In the genomic region with DNA sequence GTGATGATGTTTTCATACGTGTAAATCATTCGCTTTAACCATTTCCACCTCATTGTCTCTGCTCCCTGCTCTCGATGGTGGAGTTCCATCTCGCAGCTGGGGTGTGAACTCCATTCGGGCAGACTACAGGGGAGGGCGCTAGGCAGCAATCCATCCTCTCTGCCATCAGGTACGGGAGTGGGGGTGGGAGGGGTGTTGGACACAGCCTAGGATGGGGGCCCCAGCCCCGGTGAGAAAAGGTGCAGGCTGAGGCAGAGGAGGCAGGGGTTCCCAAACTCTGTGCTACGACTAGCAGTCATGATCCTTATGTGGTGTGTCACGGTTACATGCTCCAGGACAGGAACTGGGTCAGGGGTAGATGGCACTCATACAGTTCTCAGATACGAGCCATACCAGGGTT, we compare ENCODE assay signal across 17 mouse cellular contexts.
DNase-seq lines count a peak whose midpoint lies in the region; ATAC-seq and TF ChIP-seq lines count a peak whose summit lies in the region.
"Had no signal": no experiment of that assay in that cellular context is flagged by ENCODE, and none has a peak within 500 bp of the region (broad histone marks: within the 10 kb centered on the region; RNA-seq: fewer than 3 reads in every experiment).

No protein-coding gene starts in this region.

- H3K36me3 ChIP-seq in heart, postnatal 0 days (replicated peaks; ENCODE audit: control insufficient read depth, insufficient read depth, low read length) = no peaks in the 10 kb centered on the region
- no peaks in the 10 kb centered on the region for H3K36me3 ChIP-seq in forebrain, embryonic 15.5 days
- H3K36me3 ChIP-seq in hindbrain, postnatal 0 days (ENCODE audit: insufficient read depth, low read length) = no peaks in the 10 kb centered on the region
- H3K36me3 ChIP-seq in midbrain, postnatal 0 days (ENCODE audit: insufficient read depth, low read length) = no peaks in the 10 kb centered on the region
- H3K36me3 ChIP-seq: G1E; lung, embryonic 15.5 days had no signal

- H3K27me3 ChIP-seq in heart, postnatal 0 days (ENCODE audit: control insufficient read depth, insufficient read depth, low read length) = no peaks in the 10 kb centered on the region
- no peaks in the 10 kb centered on the region for H3K27me3 ChIP-seq in forebrain, embryonic 15.5 days
- no peaks in the 10 kb centered on the region for H3K27me3 ChIP-seq in hindbrain, postnatal 0 days (ENCODE audit: insufficient read depth, low read length)
- no peaks in the 10 kb centered on the region for H3K27me3 ChIP-seq in midbrain, postnatal 0 days (ENCODE audit: insufficient read depth, low read length)
- H3K27me3 ChIP-seq: lung, embryonic 15.5 days had no signal

- H3K4me1 ChIP-seq in heart, postnatal 0 days (ENCODE audit: control insufficient read depth, insufficient read depth) = peaks cover 6% of the 10 kb centered on the region; the same call in 1 of the 2 replicates
- H3K4me1 ChIP-seq in forebrain, embryonic 15.5 days = peaks cover 11% of the 10 kb centered on the region
- no peaks in the 10 kb centered on the region for H3K4me1 ChIP-seq in hindbrain, postnatal 0 days (ENCODE audit: insufficient read depth, low read length)
- H3K4me1 ChIP-seq in midbrain, postnatal 0 days (ENCODE audit: insufficient read depth, low read length) = no peaks in the 10 kb centered on the region

- TF ChIP-seq CTCF in heart, postnatal 0 days (IDR thresholded peaks at IDR 0.05; ENCODE audit: low read depth) = no peak
- TF ChIP-seq CTCF in hindbrain, postnatal 0 days (IDR thresholded peaks at IDR 0.05; ENCODE audit: low read depth) = no peak
- TF ChIP-seq CTCF in midbrain, postnatal 0 days (IDR thresholded peaks at IDR 0.05) = no peak

- H3K9me3 ChIP-seq in heart, postnatal 0 days (replicated peaks; ENCODE audit: control insufficient read depth, low read length) = no peaks in the 10 kb centered on the region
- no peaks in the 10 kb centered on the region for H3K9me3 ChIP-seq in forebrain, embryonic 15.5 days
- no peaks in the 10 kb centered on the region for H3K9me3 ChIP-seq in hindbrain, postnatal 0 days (ENCODE audit: low read length)
- no peaks in the 10 kb centered on the region for H3K9me3 ChIP-seq in midbrain, postnatal 0 days (ENCODE audit: low read length)
- H3K9me3 ChIP-seq: lung, embryonic 15.5 days had no signal

- intact Hi-C loops in heart, postnatal 14 days (cut with DNase I) = loop anchor here (5.0 kb wide), 1 partner anchor 143 kb away; a partner anchor contains a TSS

- H3K9ac ChIP-seq in heart, postnatal 0 days (replicated peaks; ENCODE audit: low read depth, low read length) = no peak overlapping the region
- H3K9ac ChIP-seq in forebrain, embryonic 15.5 days (replicated peaks) = no peak overlapping the region
- no peak overlapping the region for H3K9ac ChIP-seq in hindbrain, postnatal 0 days (replicated peaks; ENCODE audit: low read length)
- no peak overlapping the region for H3K9ac ChIP-seq in midbrain, postnatal 0 days (replicated peaks; ENCODE audit: low read length, poor library complexity, severe bottlenecking)
- H3K9ac ChIP-seq: lung, embryonic 15.5 days had no signal

- ATAC-seq in heart, postnatal 0 days (ENCODE audit: insufficient read depth, low read depth) = no peak
- ATAC-seq in forebrain, embryonic 15.5 days (replicated peaks) = peak; percentile 61
- ATAC-seq in hindbrain, postnatal 0 days = peak; percentile 50; the same call in 1 of the 2 replicates
- ATAC-seq in midbrain, postnatal 0 days (ENCODE audit: low FRiP score) = peak; percentile 66
- ATAC-seq in CD4-positive, CD25-positive, alpha-beta regulatory T cell, adult 4 months = no peak

- no peak for DNase-seq in heart, postnatal 0 days (ENCODE audit: low spot score)
- no peak for DNase-seq in heart, postnatal 14 days
- no peak for DNase-seq in hindbrain, postnatal 0 days (ENCODE audit: low spot score)
- no peak for DNase-seq in midbrain, postnatal 0 days (ENCODE audit: low spot score)
- DNase-seq in natural killer cell, adult 2 months (ENCODE audit: low spot score in 2 of 2) = no peak
- no peak for DNase-seq in layer of hippocampus, postnatal 14 days (ENCODE audit: low spot score in 2 of 2)
- DNase-seq: adrenal gland, postnatal 25 days; B cell, adult 2 months; cerebellum, postnatal 25 days; kidney, adult 11 months; kidney, postnatal 4 days; liver; thymus, adult 2 months had no signal

- TF ChIP-seq EP300 in heart, postnatal 0 days (IDR thresholded peaks at IDR 0.05; ENCODE audit: low read depth) = no peak

- peak overlapping the region; percentile 35; the same call in 1 of the 2 replicates for H3K27ac ChIP-seq in heart, postnatal 0 days (ENCODE audit: low read depth)
- H3K27ac ChIP-seq in forebrain, embryonic 15.5 days (replicated peaks) = peak overlapping the region; percentile 62
- H3K27ac ChIP-seq in hindbrain, postnatal 0 days = peak overlapping the region; percentile 42
- H3K27ac ChIP-seq in midbrain, postnatal 0 days (ENCODE audit: low read depth, low read length) = no peak overlapping the region
- H3K27ac ChIP-seq: lung, embryonic 15.5 days had no signal

- H3K4me3 ChIP-seq in heart, postnatal 0 days (ENCODE audit: low read depth, low read length) = no peak overlapping the region
- H3K4me3 ChIP-seq in forebrain, embryonic 15.5 days = no peak overlapping the region
- no peak overlapping the region for H3K4me3 ChIP-seq in hindbrain, postnatal 0 days (ENCODE audit: low read length)
- H3K4me3 ChIP-seq in midbrain, postnatal 0 days (ENCODE audit: low read depth, low read length) = no peak overlapping the region
- H3K4me3 ChIP-seq: lung, embryonic 15.5 days had no signal

- 76% methylated on average over 11 of the region's 11 CpGs for WGBS in heart, postnatal 0 days
- WGBS in forebrain, embryonic 15.5 days = 60% methylated on average over 11 of the region's 11 CpGs
- WGBS in hindbrain, postnatal 0 days = 62% methylated on average over 11 of the region's 11 CpGs
- 66% methylated on average over 11 of the region's 11 CpGs for WGBS in midbrain, postnatal 0 days

- H3K4me2 ChIP-seq in heart, postnatal 0 days (ENCODE audit: low read depth, low read length) = no peak overlapping the region
- no peak overlapping the region for H3K4me2 ChIP-seq in forebrain, embryonic 15.5 days (replicated peaks)
- H3K4me2 ChIP-seq in hindbrain, postnatal 0 days (ENCODE audit: low read depth, low read length) = no peak overlapping the region
- H3K4me2 ChIP-seq in midbrain, postnatal 0 days (ENCODE audit: low read depth, low read length, poor library complexity, severe bottlenecking) = no peak overlapping the region
- H3K4me2 ChIP-seq: lung, embryonic 15.5 days had no signal

Comparison
In these comparisons a context has a peak if more than half of its experiments do, and no peak if none do; other contexts are left out.
1. ATAC-seq: peak in forebrain, embryonic 15.5 days (single experiment), hindbrain, postnatal 0 days (single experiment) and midbrain, postnatal 0 days (single experiment); none in heart, postnatal 0 days (single experiment) and CD4-positive, CD25-positive, alpha-beta regulatory T cell, adult 4 months (single experiment).